Mouse (Mus musculus): Measurements from ENCODE around the gene Ap4m1.

The Ap4m1 gene

DNA sequence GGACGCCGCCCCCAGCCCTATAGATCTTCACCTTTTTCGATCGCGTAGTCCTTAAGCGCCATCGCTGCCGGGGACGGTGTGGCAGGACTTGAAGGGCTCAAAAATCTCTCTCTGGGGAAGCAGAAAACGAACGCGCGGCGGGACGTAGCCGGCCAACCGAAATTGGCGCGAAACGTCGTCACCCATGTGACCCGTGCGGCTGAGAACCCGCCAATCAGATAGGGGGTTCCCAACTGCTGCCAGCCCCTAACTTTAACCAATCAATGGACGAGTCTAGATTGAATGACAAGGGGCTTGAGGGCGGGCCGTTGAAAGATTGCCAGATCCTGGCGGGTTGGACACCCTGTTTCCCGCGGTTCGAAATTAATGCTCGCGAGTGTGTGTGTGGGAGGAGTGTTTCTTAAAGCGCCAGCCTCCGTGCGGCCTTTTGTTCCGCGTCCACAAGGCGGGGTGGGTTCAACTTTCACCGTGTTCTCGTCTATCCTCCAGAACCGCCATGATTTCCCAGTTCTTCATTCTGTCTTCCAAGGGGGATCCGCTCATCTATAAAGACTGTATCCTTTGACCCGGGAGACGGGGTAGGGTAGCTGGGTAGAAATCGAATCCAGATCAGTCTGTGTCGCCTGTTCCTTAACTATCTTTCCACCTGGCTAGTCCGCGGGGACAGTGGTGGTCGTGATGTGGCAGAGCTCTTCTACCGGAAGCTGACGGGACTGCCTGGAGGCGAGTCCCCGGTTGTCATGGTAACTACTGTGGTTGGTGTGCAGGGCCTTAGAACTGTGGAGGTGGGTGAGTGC lies at the start of gene Ap4m1, which contains the start of gene Mcm7:
Gene Ap4m1, plus strand, starts transcription at position 308 of the 797 bp plus-strand sequence.
Gene Mcm7, minus strand, starts transcription at position 728 of the 797 bp plus-strand sequence.
- DNase-seq (ENCODE audit: low spot score): peak; percentile 98

DNA sequence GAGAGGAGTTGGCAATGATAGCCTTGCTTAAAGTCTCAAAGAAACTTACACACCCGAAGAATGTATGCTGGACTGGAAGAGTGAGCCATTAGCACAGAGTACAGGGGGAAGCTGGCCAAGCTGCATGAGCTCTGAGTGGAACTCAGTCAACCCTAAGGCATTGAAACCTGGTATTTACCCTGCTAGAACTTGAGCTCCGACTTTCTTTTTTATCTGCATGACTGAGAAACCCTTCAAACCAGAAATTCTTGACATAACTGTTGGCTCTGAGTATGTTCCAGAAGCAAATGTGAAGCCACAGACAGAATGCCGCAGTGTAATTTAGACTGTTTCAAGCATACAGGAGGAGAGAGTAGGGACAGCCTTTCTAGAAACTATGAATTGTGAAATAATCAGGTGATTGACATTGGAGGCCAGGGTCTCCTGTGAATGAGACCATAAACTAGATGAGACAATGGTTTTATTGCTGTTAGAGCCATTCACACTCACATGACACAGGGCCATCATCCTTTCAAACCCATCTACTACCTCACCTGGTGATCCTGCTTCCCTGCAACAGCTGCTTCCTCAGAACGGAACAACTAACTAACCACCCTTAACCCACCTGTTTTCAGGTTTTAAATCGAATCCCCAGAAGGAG lies 39.3 kb upstream of the Ap4m1 start:
- no peak for DNase-seq (ENCODE audit: low spot score)

DNA sequence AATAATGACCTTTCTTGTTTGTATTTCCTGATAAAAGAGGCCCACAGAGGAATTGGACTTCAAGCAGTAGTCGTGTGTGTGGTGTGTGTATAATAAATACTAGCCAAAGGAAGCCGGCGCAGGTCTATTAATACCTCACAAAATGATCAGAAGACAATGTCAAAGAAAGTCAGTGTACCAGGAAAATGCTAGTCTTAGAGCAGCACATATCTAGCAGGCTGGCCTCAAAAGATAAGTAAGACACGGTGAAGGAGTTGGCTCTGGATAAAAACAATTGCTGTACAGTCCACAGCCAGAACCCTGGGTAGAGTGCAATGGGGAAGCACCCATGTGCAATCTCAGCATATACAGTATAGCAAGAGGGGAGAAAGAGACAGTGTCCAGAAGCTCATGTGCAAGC lies 34.5 kb upstream of the Ap4m1 start:
- no peak for DNase-seq (ENCODE audit: low spot score)

DNA sequence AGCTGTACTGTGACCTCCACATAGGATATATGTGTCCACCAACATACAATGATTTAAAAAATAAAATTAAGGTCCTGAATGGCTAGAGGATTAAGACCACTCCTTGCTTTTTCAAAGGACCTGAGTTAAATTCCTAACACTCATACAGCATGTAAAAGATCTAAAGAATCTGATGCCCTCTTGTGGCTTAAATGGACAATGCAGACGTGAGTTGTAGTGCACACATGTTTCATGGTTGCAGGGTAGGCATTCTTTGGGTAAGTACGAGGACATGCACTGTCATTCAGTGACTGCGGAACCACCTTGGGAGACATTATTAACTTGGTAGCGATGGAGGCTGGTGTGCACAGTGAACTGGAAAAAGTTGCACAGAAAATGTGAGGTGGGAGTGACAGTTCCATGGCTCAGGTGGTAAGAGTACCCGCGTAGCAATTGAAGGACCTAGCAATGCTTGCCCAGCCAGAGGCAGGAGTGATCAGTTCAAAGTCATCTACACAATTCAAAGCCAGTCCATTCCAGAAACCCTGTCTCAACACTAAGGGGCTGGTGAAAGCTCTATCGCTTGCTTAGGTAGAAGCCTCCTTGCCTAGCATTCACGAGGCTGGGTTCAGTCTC lies 33.8 kb upstream of the Ap4m1 start:
- peak; percentile 77 for DNase-seq (ENCODE audit: low spot score)

DNA sequence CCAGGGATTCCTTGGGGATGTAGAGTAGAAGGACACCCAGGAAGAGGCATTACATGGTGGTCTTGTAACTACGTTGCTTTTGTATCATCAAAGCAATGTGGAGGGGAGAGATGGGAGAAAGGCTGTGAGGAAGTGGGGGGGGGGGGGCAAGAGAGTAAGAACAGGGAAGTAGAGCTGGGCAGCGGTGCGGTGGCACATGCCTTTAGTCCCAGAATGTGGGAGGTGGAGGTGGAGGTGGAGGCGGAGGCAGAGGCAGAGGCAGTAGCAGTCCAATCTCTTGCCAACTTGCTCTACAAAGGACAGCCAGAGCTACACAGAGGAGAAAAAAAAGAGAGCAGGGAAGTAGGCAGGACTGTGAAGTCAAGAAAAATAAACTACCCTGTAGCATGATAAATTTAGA lies 33.2 kb upstream of the Ap4m1 start:
- DNase-seq (ENCODE audit: low spot score): no peak

DNA sequence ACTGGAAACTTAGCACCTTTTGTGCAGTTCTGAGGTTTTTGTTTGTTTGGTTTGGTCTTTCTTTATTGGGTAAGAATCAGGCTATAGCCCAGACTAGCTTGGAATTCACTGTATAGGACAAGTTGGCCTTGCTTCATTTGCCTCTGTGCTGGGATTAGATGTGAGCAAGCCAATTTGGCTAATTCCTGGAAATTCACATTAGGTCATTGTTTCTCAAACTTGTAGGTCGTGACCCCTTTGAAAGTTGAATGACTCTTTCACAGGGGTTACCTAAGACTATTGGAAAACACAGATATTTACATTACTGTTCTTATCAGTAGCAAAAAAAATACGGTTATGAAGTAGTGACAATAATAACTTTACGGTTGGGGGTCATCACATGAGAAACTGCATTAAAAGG lies 17.4 kb upstream of the Ap4m1 start:
- no peak for DNase-seq (ENCODE audit: low spot score)

DNA sequence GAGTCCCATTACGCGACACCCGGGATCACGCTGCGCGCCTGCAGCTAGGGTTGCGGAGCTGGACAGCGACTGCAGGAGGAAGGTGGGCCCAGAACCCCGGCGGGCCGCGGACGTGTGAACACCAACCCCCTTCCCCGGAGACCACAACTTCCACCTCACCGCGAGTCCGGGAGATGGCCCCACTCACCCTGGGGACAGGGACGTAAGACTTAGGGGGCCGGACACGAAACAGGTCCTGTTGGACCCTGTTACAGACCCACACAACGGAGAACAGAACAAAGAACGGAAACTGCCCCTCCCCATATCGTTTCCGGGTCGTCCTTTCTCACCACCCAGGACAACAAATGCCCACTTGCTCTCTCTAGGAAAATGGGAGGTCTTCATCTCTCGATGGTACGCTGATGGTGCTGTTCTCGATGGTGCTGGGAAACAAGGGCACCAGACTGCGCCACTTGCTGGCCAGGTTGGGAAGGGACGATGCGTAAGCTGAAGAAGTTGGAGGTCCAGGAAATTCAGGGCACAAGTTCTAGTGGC lies 16.3 kb upstream of the Ap4m1 start, which contains the start of gene Zfp113:
Gene Zfp113, minus strand, starts transcription at position 302 of the 534 bp plus-strand sequence.
- peak; percentile 99 for DNase-seq (ENCODE audit: low spot score)

DNA sequence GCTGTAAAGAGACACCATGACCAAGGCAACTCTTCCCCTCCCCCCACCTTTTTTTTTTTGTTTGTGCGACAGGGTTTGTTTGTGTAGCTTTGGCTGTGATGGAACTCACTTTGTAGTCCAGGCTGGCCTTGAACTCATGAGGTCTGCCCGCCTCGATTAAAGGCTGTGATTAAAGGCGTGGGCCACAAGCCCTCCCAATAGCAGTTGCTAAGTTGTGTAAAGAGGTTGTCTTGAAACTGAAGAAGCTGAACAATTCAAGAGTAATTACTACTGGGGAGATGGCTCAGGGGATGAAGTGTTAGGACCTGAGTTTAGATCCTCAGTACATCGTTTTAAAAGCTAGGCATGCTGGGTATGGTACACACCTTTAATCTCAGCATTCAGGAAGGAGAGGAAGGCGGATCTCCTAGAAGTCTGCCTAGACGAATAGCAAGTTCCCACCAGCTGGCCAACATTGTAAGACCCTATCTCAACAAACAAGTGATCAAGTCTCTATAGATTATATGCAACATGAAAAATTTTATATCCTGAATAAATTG lies 11.5 kb upstream of the Ap4m1 start:
- no peak for DNase-seq (ENCODE audit: low spot score)

DNA sequence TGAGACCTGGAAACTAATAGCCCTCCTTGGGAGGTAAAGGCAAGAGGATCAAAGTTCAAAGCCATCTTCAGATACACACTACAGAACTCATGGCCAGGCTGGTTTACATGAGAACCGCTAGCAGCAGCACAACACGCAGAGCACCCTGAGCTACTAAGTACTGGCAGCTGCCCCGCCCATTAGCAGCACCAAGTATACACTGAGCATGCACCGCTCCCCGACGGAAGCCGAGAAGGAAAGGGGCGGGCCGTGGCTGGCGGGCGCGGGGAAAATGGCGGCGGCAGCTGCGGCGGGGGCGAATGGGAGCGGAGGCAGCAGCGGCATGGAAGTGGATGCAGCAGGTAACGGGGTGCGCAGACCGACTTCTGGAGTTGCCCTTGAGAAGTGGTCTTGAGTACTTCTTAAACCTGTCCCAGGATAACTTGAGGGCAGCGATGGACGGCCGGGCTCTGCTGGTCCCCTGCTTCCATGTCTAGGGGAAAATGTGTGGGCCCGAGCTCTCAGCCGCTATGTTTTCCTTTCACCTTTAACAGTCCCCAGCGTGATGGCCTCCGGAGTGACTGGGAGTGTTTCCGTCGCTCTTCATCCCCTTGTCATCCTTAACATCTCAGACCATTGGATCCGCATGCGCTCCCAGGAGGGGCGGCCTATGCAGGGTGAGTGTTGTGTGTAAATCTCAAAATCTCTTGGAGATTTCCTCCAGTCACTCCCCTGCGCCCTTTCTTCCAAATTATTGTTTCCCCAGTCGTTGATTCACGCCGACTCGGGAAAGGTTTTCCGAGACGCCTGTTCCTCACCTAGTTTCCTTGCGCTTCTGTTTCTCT lies 10.7 kb upstream of the Ap4m1 start, which contains the start of gene Cops6:
Gene Cops6, plus strand, starts transcription at position 230 of the 824 bp plus-strand sequence.
- peak; percentile 97 for DNase-seq (ENCODE audit: low spot score)

DNA sequence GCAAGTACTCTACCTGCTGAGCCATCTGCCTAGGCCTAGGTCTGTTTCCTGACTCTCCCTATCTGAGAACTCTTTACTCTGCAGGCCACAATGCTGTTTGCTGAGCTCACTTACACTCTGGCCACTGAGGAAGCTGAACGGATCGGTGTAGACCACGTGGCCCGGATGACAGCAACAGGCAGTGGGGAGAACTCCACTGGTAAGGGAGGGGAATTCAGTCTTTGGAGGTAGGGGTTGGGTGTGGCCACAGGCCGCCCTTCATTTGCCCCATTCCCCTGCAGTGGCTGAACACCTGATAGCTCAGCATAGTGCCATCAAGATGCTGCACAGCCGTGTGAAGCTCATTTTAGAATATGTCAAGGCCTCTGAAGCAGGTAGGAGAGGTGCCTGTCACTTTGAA lies 8.8 kb upstream of the Ap4m1 start:
- DNase-seq (ENCODE audit: low spot score): no peak

DNA sequence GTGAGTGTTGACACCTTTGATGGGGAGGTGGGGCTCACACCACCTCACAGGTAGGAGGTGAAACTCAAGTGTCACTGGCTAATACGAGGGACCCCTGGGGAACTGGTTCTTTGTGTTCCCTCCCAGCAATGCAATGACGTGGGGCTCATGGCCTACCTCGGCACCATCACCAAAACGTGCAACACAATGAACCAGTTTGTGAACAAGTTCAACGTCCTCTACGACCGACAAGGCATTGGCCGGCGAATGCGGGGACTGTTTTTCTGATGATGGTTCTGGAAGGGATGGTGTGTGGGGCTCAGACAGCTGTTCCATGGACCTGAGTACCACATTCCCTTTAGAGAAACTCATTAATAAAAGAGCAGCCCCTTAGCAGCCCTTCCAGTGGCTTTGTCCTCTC lies 8.2 kb upstream of the Ap4m1 start:
- DNase-seq (ENCODE audit: low spot score): no peak

DNA sequence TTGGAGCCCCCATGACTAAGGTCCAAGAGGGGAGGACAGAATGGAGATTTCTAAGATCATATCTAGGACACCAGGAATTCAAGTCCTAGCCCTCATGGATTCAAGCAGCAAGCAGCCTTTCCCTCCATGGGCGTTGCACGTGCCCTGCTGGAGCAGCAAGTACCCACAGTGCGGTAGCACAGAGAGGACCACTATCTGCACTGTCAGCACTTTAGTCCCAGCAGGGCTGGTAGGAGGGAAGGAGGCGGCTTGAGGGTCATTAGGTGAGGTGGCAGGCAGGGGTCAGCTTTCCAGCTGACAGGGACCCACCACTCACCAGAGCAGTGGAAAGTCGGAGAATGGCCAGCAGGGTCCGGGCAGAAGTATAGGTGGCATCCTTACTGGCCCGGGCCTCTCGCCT lies 6.2 kb upstream of the Ap4m1 start:
- no peak for DNase-seq (ENCODE audit: low spot score)

DNA sequence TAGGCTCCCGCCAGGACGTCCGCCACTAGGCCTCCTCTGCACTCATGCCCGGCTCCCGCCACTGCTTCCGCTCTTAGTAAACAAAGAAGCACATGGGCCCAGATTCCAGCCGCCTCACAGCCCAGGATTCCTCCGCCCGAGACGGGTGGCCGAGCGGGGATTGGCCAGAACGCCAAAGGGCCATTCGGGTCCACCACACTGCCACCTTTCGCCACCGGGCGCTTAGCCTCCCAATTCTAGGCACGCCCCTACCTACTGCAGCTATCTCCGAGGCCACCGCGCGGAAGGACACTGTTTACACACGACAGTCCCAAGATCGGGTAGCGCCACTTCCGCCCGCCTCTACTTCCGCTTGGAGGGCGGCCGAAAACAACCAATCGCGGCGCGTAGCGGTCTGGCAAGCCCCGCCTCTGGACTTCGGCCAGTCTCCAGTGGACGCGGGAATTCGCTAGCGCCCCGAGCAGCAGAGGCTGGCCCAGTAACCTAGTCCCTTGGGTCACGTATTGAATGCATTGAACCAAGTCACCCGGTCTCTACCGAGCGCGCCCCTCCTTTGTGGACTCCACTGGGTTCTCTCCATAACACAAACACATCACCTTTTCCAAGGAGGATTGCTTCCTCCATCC lies 753 bp upstream of the Ap4m1 start:
- DNase-seq (ENCODE audit: low spot score): peak; percentile 99

DNA sequence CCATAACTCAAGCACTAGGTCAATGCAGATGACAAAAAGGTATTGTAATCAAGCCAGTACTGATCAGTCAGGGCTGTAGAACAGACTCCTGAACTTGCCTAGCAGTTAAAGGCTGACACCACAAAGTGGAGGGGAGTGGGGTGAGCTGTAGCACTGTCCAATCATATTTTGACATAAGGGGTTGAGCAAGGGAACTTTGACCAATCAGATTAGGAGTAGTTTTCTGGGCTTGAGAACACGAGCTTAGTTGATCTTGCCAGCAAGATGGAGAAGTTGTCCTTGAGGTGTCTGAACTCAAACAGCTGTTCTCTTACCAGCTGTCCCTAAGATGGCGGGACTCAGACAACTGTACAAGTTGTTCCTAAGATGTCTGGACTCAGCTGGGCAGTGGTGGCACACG lies 1.4 kb downstream of the Ap4m1 start:
- no peak for DNase-seq (ENCODE audit: low spot score)

DNA sequence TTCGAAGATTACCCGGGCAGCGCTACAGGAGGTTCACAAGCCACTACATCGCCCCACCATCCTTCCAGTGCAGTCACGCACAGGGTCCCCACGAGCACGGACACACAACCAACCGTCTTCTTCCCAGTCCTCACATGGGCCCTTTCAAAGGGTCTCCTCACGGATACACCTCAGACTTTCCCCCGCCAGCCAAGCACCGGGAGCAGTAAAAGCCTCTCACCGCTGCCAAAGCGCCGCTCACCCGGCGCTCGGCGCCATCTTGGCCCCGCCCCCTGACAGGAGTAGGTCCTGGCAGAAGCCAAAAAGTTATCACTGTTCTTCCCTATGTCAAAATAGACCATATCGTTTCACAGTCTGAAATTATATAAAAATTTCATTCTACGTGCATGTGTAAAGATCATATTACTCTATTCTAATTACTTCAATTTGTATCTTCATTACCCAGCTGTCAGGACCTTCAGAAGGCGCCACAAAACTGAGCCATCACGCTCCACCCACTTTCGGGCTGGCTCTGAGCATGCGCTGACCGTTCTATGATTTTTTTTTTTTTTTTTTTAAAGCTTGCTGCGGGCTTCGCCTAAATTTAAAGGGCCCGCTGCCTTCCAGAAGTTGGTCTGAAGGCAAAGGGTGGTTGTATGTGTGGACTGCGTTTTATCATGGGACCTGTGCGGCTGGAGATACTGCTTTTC lies 15.3 kb downstream of the Ap4m1 start, which contains the start of the genes Taf6 and Cnpy4:
Gene Taf6, minus strand, starts transcription at position 502 of the 689 bp plus-strand sequence.
Gene Cnpy4, plus strand, starts transcription at position 536 of the 689 bp plus-strand sequence.
- peak; percentile 91 for DNase-seq (ENCODE audit: low spot score)

DNA sequence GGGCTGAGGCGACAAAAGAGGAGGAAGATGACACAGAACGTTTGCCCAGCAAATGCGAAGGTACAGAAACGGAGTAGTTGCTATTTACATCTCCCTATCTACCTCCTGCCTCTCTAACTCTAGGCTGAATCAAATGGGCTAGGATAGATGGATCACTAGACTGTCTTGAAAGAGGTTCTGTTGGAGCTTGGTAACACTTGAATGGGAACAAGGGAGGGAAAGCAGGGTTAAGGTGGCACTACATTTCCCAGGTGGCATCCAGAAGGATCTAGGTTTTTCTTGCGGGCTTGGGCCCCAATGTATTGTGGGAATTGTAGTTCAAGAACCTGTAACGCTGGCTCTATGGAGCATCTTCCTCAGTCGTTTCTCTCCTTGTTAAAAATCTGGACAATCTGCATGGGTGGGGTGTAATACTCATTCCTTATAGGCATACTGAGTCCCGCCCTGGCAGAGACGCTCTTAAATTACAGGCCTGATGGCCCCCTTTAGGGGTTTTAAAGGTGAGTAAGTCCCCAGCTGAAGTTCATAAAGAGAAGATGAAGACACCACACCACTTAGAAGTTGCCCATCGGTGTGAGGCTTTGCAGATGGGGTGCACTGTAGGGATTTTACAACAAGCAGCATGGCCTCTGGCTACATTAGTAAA lies 16.0 kb downstream of the Ap4m1 start:
- DNase-seq (ENCODE audit: low spot score): peak; percentile 85

DNA sequence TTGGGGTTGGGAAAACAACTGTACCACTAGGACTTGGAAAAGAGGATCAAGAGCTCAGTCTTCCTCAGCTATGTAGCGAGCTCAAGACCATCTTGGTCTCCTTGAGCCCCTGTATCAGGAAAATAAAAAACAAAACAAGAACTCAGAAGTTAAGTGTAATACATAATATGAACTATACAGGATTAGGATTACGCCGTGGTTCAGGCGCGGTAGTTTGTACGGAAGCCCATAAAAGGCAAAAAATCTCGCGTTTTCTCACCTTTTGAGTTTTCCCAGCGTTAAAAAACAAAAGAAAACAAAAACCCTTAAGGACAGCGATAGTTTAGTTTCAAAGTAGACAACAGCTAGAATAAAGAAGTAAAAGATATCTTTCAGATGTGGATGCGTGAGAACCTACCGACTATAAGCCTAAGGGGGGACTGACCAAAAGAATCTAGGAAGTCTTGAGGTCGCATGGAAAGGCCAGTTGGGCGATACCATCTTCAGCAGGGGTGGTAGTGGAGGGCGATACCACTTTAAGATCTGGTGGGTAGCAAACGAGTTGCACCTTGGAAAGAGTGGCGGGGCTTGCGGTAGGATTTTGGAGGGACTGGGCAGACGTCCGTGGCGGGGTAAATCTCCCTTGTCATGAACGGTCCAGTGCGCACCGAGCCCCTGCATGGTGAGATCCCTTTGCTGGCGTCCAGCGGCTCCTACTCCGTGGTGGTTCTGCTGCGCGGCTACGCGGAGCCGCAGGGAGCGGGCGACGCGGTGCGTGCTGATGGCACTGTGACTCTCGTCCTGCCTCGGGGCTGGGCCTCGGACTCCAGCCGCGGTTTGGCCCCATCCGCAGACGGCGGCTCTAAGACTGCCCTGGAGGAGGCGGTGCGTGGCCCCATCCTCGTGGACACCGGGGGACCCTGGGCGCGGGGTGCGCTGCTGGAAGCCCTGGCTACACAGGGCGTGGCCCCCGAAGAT lies 22.2 kb downstream of the Ap4m1 start, which contains the start of gene Mblac1:
Gene Mblac1, plus strand, starts transcription at position 544 of the 957 bp plus-strand sequence.
- peak; percentile 94 for DNase-seq (ENCODE audit: low spot score)

DNA sequence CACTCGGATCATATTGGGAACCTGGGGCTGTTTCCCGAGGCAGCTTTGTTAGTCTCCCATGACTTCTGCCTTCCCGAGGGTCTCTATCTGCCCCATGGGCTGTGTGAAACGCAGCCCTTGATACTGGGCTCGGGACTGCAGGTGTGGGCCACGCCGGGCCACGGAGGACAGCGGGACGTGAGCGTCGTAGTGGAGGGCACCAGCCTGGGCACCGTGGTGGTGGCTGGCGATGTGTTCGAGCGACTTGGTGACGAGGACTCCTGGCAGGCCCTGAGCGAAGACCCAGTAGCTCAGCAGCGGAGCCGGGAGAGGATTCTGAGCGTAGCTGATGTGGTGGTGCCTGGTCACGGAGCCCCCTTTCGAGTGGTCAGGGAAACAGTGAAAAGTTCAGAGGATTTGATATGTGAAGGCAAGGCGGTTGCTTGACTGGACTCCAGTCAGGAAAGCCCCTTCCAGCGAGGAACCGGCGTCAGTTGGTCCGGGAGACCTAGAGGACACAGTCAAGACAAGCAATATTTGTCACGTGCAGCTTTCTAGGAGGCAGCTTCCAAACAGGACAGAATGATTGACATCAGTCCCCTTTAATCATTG lies 23.0 kb downstream of the Ap4m1 start:
- DNase-seq (ENCODE audit: low spot score): peak; percentile 67

Data from embryo, embryonic 10 days (tissue).